Mouse (Mus musculus) testis, adult 2 months (tissue): Measurements from ENCODE around the gene Ldhd.

Experiments used
- CTCF ChIP-seq: fragments of 200-500 bp; IDR thresholded peaks from 2 replicates; pipeline ENCODE4 v1.5.1; 2012; ENCODE audit warnings: low read depth, mild to moderate bottlenecking, inconsistent platforms, low read length, moderate library complexity; ENCODE audit not compliant: control insufficient read depth, insufficient read depth, insufficient replicate concordance
- POLR2A ChIP-seq: fragments of 200-500 bp; IDR thresholded peaks from 2 replicates; pipeline ENCODE4 v1.6.1; 2012; ENCODE audit warnings: low read depth, mild to moderate bottlenecking, inconsistent platforms, low read length, moderate library complexity; ENCODE audit not compliant: control insufficient read depth

GRCm38 (mm10) chr8:111591176-111591575, 39.0 kb downstream of the Ldhd start:
- TF ChIP-seq CTCF: no peak
- TF ChIP-seq POLR2A: no peak
